Mouse (Mus musculus): ENCODE measurements around the gene Hist1h3i. TPM values are rescaled to one million over a fixed set of nuclear protein-coding genes. Genes with fewer than 3 reads are reported as not detected.

Hist1h3i gene
- polyA plus RNA-seq (2012; rRNA removed), result 22.6 and 39.5 TPM in 2 replicates

DNA sequence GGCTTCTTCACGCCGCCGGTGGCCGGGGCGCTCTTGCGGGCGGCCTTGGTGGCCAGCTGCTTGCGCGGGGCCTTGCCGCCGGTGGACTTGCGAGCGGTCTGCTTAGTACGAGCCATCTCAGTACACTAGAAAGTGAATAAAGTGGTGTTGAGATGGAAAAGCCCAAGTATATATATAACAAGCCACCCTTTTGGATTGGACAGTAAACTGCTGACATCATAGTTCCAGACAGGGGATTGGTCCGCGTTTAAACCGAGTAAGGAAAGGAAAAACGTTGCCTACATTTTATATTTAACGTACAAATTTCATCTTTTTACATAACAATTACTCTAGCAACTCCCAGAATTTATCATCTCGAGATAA, at the start of gene Hist1h3i:
Hist1h3i (minus strand) TSS at position 116 of the 363 bp plus-strand sequence.

DNA sequence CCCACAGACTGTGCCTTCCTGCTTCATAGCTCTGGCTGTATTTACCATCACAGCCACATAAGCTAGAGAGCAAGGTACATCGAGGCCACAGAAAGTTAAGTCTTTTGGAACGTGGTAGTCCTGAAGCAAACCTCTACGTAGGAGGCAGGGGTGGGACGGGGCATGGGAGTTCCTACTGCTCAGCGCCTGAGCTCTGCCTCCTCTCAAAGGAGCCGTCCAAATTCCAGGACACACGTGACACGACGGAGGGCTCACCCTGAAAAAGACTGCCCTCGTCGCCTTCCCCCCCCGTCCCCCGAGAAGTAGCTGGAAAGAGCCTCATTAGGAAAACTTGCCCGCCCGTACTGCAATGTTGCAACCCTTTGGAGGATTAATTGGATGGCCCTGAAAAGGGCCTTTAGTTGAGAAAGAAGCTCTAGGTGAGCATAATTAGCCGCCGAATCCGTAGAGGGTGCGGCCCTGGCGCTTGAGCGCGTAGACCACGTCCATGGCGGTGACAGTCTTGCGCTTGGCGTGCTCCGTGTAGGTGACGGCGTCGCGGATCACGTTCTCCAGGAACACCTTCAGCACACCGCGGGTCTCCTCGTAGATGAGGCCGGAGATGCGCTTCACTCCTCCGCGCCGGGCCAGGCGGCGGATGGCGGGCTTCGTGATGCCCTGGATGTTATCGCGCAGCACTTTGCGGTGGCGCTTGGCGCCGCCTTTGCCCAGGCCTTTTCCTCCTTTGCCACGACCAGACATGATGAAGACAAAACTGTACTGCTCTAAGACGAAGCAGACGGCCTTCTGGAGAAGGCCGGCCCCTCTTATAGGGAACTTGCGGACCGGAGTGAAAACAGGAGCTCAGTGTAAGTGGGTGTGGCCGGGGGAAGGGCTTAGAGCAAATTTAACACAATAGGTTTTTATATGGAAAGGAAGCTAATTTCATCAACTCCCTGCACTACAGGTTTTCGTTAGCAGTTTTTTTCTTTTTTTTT, 48.5 kb upstream of the Hist1h3i start, which contains the start of gene Hist1h4n:
Hist1h4n (minus strand) TSS at position 779 of the 977 bp plus-strand sequence.

DNA sequence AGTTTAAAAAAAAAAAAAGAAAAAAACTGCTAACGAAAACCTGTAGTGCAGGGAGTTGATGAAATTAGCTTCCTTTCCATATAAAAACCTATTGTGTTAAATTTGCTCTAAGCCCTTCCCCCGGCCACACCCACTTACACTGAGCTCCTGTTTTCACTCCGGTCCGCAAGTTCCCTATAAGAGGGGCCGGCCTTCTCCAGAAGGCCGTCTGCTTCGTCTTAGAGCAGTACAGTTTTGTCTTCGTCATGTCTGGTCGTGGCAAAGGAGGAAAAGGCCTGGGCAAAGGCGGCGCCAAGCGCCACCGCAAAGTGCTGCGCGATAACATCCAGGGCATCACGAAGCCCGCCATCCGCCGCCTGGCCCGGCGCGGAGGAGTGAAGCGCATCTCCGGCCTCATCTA, 28.4 kb upstream of the Hist1h3i start, which contains the start of gene Hist1h4m:
Hist1h4m (plus strand) TSS at position 208 of the 400 bp plus-strand sequence.

DNA sequence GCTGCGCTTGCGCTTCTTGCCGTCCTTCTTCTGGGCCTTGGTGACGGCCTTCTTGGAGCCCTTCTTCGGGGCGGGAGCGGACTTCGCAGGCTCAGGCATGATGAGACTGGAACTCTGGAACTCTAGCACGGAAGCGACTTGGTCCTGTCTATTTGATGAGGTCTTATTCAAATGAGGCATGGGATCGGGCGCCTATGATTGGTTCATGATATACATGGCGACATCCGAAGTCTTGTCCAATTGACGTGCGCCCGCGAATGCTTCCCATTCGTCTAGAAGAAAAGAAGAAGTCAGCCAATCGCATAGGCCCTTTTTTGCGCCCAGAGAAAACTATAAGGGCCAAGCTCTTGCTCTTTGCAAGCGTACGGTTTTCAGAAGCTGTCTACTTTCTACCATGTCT, 26.9 kb upstream of the Hist1h3i start, which contains the start of the genes Hist1h2bq and Hist1h2ao:
Hist1h2bq (minus strand) TSS at position 125 of the 400 bp plus-strand sequence.
Hist1h2ao (plus strand) TSS at position 393 of the 400 bp plus-strand sequence.

DNA sequence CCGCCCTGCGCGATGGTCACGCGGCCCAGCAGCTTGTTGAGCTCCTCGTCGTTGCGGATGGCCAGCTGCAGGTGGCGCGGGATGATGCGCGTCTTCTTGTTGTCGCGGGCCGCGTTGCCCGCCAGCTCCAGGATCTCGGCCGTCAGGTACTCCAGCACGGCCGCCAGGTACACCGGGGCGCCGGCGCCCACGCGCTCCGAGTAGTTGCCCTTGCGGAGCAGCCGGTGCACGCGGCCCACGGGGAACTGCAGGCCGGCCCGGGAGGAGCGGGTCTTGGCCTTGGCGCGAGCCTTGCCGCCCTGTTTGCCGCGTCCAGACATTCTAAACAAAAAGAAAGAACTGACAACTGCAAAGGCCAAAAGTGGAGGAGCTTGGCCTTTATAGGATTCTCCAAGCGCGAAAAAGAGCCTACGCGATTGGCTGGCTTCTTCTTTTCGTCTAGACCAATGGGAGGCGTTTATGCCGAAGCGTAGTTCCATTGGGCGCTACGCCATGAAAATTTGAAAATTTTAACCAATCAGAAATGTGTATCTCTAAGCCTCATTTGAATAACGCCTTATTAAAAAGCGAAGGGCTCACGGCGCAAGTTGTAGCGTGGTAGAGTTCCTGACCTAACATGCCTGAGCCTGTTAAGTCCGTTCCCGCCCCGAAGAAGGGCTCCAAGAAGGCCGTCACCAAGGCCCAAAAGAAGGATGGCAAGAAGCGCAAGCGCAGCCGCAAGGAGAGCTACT, 3.9 kb upstream of the Hist1h3i start, which contains the start of the genes Hist1h2an and Hist1h2bp:
Hist1h2an (minus strand) TSS at position 320 of the 731 bp plus-strand sequence.
Hist1h2bp (plus strand) TSS at position 563 of the 731 bp plus-strand sequence.

DNA sequence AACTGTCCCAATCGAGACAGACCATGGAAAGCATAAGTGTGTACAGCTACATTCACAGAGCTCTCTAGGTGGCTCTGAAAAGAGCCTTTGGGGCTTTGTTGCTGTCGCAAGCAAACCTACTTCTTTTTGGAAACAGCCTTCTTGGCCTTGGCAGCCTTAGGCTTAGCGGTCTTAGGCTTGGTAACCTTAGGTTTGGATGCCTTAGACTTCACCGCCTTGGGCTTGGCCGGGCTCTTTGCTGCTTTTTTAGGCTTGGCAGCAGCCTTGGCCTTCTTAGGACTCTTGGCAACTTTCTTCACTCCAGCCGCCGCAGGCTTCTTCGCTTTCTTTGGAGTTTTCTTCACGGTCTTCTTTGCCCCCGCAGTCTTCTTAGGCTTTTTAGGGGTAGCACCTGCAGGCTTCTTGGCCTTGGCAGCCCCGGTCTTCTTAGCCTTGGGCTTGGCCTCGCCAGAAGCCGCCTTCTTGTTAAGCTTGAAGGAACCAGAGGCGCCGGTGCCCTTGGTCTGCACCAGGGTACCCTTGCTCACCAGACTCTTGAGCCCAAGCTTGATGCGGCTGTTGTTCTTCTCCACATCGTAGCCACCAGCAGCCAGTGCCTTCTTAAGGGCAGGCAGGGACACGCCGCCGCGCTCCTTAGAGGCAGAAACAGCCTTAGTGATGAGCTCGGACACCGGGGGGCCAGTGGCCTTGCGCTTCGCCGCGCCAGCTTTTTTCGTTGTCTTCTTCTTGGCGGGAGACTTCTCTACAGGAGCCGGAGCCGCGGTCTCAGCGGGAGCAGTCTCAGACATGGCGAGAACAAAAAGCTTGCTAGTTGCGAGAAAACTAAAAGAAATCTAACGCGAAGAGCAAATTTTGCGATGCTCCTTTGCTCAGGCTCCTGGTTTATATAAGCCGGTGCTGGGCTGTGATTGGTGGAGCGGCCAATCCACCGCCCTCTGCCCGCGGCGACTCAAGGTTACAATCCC, 3.1 kb downstream of the Hist1h3i start, which contains the start of gene Hist1h1b:
Hist1h1b (minus strand) TSS at position 859 of the 965 bp plus-strand sequence.

DNA sequence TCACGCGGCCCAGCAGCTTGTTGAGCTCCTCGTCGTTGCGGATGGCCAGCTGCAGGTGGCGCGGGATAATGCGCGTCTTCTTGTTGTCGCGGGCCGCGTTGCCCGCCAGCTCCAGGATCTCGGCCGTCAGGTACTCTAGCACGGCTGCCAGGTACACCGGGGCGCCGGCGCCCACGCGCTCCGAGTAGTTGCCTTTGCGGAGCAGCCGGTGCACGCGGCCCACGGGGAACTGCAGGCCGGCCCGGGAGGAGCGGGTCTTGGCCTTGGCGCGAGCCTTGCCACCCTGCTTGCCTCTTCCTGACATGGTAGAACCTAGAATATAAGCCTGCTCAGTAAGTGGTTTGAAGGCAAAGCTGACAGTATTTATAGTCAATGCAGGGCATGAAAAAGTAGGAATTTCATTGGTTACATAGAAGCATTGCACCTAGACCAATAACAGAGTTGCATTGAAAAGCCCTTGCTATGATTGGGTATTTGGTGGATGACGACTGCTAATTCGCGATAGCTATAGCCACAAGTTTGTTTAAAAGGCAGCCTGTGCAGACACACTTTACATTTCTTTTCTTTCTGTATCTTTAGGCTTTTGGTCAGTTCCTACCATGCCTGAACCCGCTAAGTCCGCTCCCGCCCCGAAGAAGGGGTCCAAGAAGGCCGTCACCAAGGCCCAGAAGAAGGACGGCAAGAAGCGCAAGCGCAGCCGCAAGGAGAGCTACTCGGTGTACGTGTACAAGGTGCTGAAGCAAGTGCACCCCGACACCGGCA, 29.5 kb downstream of the Hist1h3i start, which contains the start of the genes Hist1h2ak and Hist1h2bn:
Hist1h2ak (minus strand) TSS at position 304 of the 762 bp plus-strand sequence.
Hist1h2bn (plus strand) TSS at position 600 of the 762 bp plus-strand sequence.

DNA sequence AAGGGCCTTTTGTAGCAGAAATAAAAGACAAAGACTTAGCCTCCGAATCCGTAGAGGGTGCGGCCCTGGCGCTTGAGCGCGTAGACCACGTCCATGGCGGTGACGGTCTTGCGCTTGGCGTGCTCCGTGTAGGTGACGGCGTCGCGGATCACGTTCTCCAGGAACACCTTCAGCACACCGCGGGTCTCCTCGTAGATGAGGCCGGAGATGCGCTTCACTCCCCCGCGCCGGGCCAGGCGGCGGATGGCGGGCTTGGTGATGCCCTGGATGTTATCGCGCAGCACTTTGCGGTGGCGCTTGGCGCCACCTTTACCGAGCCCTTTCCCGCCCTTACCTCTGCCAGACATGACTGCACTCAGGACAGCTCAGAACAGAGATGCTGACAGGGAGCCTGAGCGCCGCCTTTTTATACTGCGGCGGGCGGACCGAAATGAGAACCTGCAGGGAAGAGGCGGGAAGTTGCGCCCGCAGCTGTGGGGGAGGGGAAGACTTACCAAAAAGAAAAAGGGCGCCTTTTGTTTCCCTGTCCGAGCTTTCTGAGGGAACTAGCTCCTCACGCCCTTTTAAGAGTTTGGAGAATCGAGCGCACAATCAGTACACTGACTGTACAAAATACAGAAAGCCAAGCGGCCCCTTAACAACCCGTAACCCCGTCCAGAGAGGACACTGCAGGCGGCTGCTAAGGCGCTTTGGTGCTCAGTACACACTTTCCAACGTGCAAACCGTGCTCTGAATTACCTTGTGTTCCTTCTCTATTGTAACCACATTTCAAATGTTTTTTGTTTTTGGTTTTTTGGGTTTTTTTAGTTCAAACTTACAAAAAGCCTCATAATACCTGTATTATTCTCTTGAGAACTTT, 32.8 kb downstream of the Hist1h3i start, which contains the start of gene Hist1h4k:
Hist1h4k (minus strand) TSS at position 347 of the 859 bp plus-strand sequence.

DNA sequence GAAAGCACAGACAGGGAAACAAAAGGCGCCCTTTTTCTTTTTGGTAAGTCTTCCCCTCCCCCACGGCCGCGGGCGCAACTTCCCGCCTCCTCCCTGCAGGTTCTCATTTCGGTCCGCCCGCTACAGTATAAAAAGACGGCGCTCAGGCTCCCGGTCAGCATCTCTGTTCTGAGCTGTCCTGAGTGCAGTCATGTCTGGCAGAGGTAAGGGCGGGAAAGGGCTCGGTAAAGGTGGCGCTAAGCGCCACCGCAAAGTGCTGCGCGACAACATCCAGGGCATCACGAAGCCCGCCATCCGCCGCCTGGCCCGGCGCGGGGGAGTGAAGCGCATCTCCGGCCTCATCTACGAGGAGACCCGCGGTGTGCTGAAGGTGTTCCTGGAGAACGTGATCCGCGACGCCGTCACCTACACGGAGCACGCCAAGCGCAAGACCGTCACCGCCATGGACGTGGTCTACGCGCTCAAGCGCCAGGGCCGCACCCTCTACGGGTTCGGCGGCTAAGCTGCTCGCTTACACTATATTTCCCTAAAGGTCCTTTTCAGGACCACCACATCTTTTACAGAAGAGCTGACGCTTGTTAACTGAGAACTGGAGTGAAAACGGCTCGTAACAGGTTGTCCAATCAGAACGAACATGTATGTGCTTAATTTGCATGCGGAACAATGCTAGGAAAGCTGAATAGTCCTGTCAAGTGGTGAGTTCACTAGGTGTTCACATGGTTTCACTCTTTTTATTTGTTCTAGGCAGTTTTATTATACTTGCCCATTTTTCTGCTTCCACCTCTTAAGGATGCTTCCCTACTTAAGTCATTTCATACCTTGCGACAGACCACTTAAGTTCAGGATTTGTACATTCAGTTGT, 48.0 kb downstream of the Hist1h3i start, which contains the start of gene Hist1h4j:
Hist1h4j (plus strand) TSS at position 159 of the 862 bp plus-strand sequence.

Other genes with a start within 250 kb of the Hist1h3i start
- gene Olfr1366, start 240.6 kb downstream of the Hist1h3i start, polyA plus RNA-seq (2012; rRNA removed), result not detected in 2 replicates
- gene Olfr1535, start 223.5 kb downstream of the Hist1h3i start, polyA plus RNA-seq (2012; rRNA removed), result not detected in 2 replicates
- not detected in 2 replicates for gene Olfr1364, start 201.6 kb downstream of the Hist1h3i start, polyA plus RNA-seq (2012; rRNA removed)
- gene Olfr1362, start 169.3 kb downstream of the Hist1h3i start, polyA plus RNA-seq (2012; rRNA removed), result not detected in 2 replicates
- gene Olfr11, start 140.9 kb downstream of the Hist1h3i start, polyA plus RNA-seq (2012; rRNA removed), result not detected in 2 replicates
- gene Olfr1361, start 120.0 kb downstream of the Hist1h3i start, polyA plus RNA-seq (2012; rRNA removed), result not detected in 2 replicates
- gene Olfr1360, start 106.0 kb downstream of the Hist1h3i start, polyA plus RNA-seq (2012; rRNA removed), result not detected in 2 replicates
- not detected in 2 replicates for gene Olfr1359, start 85.3 kb downstream of the Hist1h3i start, polyA plus RNA-seq (2012; rRNA removed)
- 6.6 and 13.7 TPM in 2 replicates for gene Hist1h2bl, start 67.2 kb downstream of the Hist1h3i start, polyA plus RNA-seq (2012; rRNA removed)
- 11.5 and 14.4 TPM in 2 replicates for gene Hist1h2ai, start 66.9 kb downstream of the Hist1h3i start, polyA plus RNA-seq (2012; rRNA removed)
- gene Hist1h3h, start 65.7 kb downstream of the Hist1h3i start, polyA plus RNA-seq (2012; rRNA removed), result 23.9 and 36.2 TPM in 2 replicates
- 6.2 and 11.0 TPM in 2 replicates for gene Hist1h2bm, start 61.3 kb downstream of the Hist1h3i start, polyA plus RNA-seq (2012; rRNA removed)
- gene Hist1h4j, start 48.3 kb downstream of the Hist1h3i start, polyA plus RNA-seq (2012; rRNA removed), result 11.4 and 17.3 TPM in 2 replicates
- gene Hist1h4k, start 32.9 kb downstream of the Hist1h3i start, polyA plus RNA-seq (2012; rRNA removed), result 23.8 and 36.9 TPM in 2 replicates
- gene Hist1h2ak, start 29.5 kb downstream of the Hist1h3i start, polyA plus RNA-seq (2012; rRNA removed), result 18.5 and 25.0 TPM in 2 replicates
- gene Hist1h2bn, start 29.2 kb downstream of the Hist1h3i start, polyA plus RNA-seq (2012; rRNA removed), result 5.4 and 11.4 TPM in 2 replicates
- gene Hist1h1b, start 2.7 kb downstream of the Hist1h3i start, polyA plus RNA-seq (2012; rRNA removed), result 3.8 and 6.4 TPM in 2 replicates
- 4.9 and 9.4 TPM in 2 replicates for gene Hist1h2an, start 3.8 kb upstream of the Hist1h3i start, polyA plus RNA-seq (2012; rRNA removed)
- 1.1 and 1.5 TPM in 2 replicates for gene Hist1h2bp, start 4.1 kb upstream of the Hist1h3i start, polyA plus RNA-seq (2012; rRNA removed)
- 8.2 and 8.5 TPM in 2 replicates for gene Hist1h2bq, start 26.8 kb upstream of the Hist1h3i start, polyA plus RNA-seq (2012; rRNA removed)
- gene Hist1h2ao, start 27.1 kb upstream of the Hist1h3i start, polyA plus RNA-seq (2012; rRNA removed), result 0.21 TPM in 1 of 2 replicates, not detected in the other
- gene Hist1h4m, start 28.4 kb upstream of the Hist1h3i start, polyA plus RNA-seq (2012; rRNA removed), result 0.50 TPM in 1 of 2 replicates, not detected in the other
- 20.1 and 31.8 TPM in 2 replicates for gene Hist1h4n, start 48.8 kb upstream of the Hist1h3i start, polyA plus RNA-seq (2012; rRNA removed)
- 31.6 and 43.2 TPM in 2 replicates for gene Hist1h2ap, start 50.1 kb upstream of the Hist1h3i start, polyA plus RNA-seq (2012; rRNA removed)
- 3.8 and 12.2 TPM in 2 replicates for gene Hist1h2br, start 50.4 kb upstream of the Hist1h3i start, polyA plus RNA-seq (2012; rRNA removed)
- 13.1 and 15.7 TPM in 2 replicates for gene Zfp184, start 161.7 kb upstream of the Hist1h3i start, polyA plus RNA-seq (2012; rRNA removed)
- not detected in 2 replicates for gene Pom121l2, start 197.8 kb upstream of the Hist1h3i start, polyA plus RNA-seq (2012; rRNA removed)
- 0.09 and 0.18 TPM in 2 replicates for gene Prss16, start 226.4 kb upstream of the Hist1h3i start, polyA plus RNA-seq (2012; rRNA removed)